Mouse (Mus musculus): ENCODE data around the gene Zbed3.
A peak's percentile ranks its signal among the peaks of the same experiment; 100 is the strongest.

Gene Zbed3

GRCm38 (mm10) chr13:95323400-95323799 is at the start of gene Zbed3:
Zbed3 (plus strand) TSS chr13:95323612.
- DNase-seq (ENCODE audit: low read depth, low spot score), result peak; percentile 87

DNA sequence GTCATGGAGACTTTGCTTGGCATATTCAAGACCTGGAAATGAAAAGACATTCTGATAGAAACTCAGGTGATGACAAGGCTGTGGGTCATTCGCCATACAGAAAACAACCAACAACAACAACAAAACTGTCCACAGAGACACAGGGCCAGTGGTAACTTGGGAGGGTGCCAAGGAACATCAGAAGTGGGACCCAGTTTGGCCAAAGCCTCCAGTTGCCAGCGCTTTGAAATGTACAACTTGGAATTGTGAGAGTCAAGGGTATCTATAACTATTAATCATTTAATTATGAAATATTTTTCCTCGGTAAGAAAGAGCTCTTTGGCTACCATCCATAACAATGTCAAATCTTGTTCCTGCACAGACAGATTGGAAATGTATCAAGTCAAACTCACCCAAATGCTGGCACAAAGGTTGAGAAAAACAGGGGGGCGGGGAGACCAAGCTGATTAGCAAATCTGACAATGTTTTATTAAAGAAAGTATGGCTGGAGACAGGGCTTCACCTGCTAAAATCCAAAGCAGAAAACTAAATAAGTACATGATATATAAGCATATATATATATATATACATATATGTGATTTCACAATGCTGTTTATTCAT is 44.9 kb upstream of the Zbed3 start:
- no peak for DNase-seq (ENCODE audit: low read depth, low spot score)

DNA sequence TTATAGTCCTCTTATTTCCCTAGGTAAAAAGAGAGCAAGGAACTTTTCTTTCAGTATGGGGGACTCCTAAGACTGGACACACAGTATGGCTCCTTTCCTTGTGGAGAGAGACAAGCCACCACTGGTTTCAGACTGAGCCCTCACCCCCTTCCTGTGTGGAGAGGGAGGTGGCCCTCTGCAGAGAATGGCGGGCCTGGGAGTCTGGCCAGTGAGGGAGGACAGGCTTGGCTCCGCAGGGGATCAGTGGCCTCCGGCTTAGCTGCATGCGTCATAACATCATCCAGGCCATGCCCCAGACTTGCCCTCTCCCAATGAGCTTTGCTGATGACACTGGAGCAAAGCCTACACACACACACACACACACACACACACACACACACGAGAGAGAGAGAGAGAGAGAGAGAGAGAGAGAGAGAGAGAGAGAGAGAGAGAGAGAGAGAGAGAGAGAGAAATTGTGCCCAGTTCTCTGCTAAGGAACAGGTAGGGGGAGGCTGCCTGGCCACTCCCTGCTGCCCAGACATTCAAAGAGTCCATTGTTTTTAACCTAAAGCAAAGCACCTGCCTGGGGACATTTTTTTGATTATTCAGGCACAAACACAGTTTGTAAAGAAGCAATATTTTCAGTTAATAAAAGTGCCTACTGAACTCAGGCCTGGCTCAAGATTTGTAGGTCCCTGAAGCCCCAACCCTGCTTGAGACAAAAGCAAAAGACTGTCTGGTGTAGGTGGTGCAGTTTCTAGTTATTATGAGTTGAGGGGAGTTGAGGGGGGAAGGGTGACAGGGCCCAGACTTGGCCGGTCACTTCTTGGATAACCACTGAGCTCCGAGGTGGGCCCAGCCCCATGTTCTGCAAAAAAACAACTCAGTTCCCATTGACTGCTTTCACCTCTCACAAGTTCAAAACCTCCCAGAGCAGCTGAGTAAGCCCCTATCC is 41.4 kb upstream of the Zbed3 start:
- no peak for DNase-seq (ENCODE audit: low read depth, low spot score)

DNA sequence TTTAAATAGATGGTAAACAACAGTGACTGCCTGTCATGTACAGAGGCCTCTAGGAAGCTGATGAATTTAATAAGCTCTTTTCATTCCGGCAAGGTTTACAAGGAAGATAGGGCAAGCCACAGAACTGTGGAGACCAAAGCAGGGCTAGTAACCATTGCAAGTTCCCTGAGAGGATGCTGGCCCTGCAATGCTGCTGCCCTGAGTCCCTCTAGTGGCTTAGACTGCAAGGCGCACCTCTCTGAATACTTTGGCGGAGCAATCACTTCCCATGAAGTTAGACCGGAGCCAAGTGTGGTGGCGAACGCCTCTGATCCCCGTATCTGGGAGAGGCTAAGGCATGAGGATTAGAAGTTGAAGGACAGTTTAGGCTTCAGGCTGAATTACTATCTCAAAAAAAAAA is 36.4 kb upstream of the Zbed3 start:
- peak; percentile 63 for DNase-seq (ENCODE audit: low read depth, low spot score)

- no peak for DNase-seq (ENCODE audit: low read depth, low spot score)
Measured at GRCm38 (mm10) chr13:95288027-95288426, 35.4 kb upstream of the Zbed3 start.

GRCm38 (mm10) chr13:95291983-95292382 is 31.4 kb upstream of the Zbed3 start:
- no peak for DNase-seq (ENCODE audit: low read depth, low spot score)

GRCm38 (mm10) chr13:95299956-95300355 is 23.5 kb upstream of the Zbed3 start:
- DNase-seq (ENCODE audit: low read depth, low spot score), result no peak

- DNase-seq (ENCODE audit: low read depth, low spot score), result no peak
Measured at GRCm38 (mm10) chr13:95306596-95306995, 16.8 kb upstream of the Zbed3 start.

DNA sequence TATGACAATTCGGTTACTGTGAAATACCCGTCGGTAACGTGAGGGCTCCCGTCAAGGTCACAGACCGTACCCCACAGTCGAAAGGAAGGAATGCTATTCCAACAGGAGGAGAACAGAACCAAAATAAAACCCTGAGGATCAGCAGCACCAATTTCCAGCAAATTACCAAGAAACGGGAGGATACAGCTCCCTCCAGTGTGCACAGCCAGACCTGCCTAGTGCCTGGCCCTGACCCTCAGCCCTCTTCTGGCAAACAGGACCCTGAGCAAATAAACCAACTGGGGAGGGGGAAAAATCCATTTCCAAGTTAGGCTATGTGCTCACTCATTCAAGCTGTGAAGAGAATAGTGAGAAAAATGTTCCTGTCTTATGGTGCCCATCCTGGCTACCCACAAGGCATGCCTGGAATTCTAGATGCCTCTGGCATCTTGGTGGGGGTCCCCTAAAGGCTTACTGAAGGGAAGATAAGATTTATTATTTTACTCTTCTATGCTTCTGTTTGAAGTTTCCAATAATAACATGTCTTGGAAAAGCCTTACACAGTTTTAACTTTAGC is 16.2 kb upstream of the Zbed3 start:
- DNase-seq (ENCODE audit: low read depth, low spot score), result no peak

DNA sequence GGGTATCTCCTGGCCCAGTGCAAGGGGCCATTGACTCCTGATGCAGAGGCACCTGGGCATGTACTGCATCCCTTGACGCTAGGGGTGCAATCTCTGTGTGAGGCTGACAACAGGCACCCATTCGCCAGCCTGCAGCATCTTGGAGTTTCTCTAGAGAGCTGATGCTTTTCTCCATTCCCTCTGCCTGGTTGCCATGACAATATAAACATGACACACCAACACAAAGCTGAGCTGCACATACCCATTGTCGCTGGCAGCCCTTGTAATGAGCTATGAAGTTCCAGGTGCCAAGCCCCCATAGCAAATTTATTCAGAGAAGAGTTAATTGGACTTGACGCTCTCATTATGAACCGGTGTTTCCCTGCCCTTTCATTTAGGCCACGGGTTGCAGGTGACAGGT is 11.4 kb upstream of the Zbed3 start:
- DNase-seq (ENCODE audit: low read depth, low spot score), result no peak

- DNase-seq (ENCODE audit: low read depth, low spot score), result no peak
Measured at GRCm38 (mm10) chr13:95319153-95319552, 4.3 kb upstream of the Zbed3 start.

- DNase-seq (ENCODE audit: low read depth, low spot score), result peak; percentile 47
Measured at GRCm38 (mm10) chr13:95320451-95320850, 3.0 kb upstream of the Zbed3 start.

GRCm38 (mm10) chr13:95323950-95324625 is 676 bp downstream of the Zbed3 start:
- DNase-seq (ENCODE audit: low read depth, low spot score), result peak; percentile 85

DNA sequence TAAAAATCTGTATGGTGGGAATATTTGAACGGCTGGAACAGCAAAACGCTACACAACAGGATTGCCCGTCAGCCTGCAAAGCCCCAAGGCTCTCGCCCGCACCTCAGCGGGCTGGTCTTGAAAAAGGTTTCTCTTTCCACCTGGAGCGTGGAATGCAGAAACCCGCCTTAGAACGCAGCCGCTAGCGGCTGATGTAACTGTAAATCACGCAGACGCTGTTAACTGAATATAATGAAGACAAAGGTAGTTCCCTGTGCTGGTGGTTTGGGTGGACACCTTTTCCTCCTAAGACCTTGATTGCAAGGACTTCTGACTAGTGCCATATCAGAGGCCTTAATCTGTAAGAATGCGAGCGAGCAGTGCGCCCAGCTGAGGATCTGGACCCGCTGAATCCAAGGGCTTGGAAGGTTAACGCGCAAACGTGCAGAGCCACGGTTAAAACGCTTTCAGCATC is 1.2 kb downstream of the Zbed3 start:
- DNase-seq (ENCODE audit: low read depth, low spot score), result no peak

GRCm38 (mm10) chr13:95325080-95325906 is 1.9 kb downstream of the Zbed3 start:
- DNase-seq (ENCODE audit: low read depth, low spot score), result peak; percentile 88

GRCm38 (mm10) chr13:95325907-95326550 is 2.6 kb downstream of the Zbed3 start:
- DNase-seq (ENCODE audit: low read depth, low spot score), result no peak

GRCm38 (mm10) chr13:95326611-95327344 is 3.4 kb downstream of the Zbed3 start:
- no peak for DNase-seq (ENCODE audit: low read depth, low spot score)

DNA sequence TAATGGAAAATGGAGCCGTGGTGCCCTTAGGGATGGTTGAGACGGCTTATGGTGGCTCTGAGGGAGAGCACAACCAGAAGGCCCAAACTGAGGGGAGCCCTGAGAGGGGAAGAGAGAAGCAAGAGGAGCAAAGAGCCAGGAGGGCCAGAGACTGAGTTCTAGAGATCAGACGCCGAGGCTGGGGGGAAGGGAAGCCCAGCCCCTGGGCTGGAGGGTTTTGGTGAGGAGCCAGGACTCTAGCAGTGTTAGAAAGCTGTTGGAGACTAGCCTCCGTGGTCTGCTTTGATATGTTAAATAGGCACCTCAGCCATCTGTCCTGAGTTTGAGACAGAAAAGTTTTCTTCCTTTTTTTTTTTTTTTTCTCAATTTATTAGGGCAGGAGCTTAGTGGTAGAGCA is 3.9 kb downstream of the Zbed3 start:
- no peak for DNase-seq (ENCODE audit: low read depth, low spot score)

DNA sequence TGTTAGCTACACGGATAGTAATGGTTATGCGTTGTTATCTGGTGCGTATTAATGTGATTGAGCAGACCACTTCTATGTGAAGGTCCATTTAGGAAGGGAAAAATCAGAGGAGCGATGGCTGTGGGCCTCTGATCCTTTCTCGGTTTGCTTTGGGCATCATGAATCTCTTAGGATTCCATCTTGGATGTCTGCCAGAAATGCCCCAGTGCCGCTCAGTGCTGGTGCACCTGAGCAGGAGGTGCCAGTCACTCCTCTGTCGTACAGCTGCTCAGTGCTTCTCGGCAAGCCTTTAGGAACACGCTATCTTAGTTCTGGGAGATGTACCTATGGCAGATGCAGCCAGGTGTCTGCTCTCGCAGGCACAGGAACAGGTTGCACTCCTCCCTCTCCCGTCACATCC is 5.4 kb downstream of the Zbed3 start:
- no peak for DNase-seq (ENCODE audit: low read depth, low spot score)

- DNase-seq (ENCODE audit: low read depth, low spot score), result no peak
Measured at GRCm38 (mm10) chr13:95330507-95330906, 7.1 kb downstream of the Zbed3 start.
